Mouse (Mus musculus) hindbrain, postnatal 0 days (tissue): Measurements from ENCODE around the gene Btbd8. TPM values are rescaled to one million over a fixed set of nuclear protein-coding genes. Genes with fewer than 3 reads are reported as not detected.
A peak's percentile ranks its signal among the peaks of the same experiment; 100 is the strongest.

Experiments
- ATAC-seq: fragments of 200-750 bp; cut with Nextera tagmentation; 2 replicates; pipeline ENCODE4 v1.8.0; 2017; ENCODE audit warnings: mild to moderate bottlenecking, moderate TSS enrichment, moderate library complexity
- DNase-seq: peaks from one replicate; pipeline ENCODE4 v3.0.0-alpha.2; 2015; ENCODE audit warnings: low spot score
- H3K27ac ChIP-seq: fragments of 300-500 bp; sonication (generic); 2 replicates; pipeline ENCODE4 v1.5.1; 2014; ENCODE audit warnings: mild to moderate bottlenecking
- H3K27me3 ChIP-seq: fragments of 300-500 bp; sonication (generic); 2 replicates; pipeline ENCODE4 v1.6.1; 2014; ENCODE audit warnings: low read length, mixed read lengths; ENCODE audit not compliant: insufficient read depth
- H3K36me3 ChIP-seq: fragments of 300-500 bp; sonication (generic); 2 replicates; pipeline ENCODE4 v1.6.1; 2014; ENCODE audit warnings: low read length, mixed read lengths; ENCODE audit not compliant: insufficient read depth
- H3K4me1 ChIP-seq: fragments of 300-500 bp; sonication (generic); 2 replicates; pipeline ENCODE4 v1.6.1; 2014; ENCODE audit warnings: antibody characterized with exemption, low read length, mixed read lengths; ENCODE audit not compliant: insufficient read depth
- H3K4me2 ChIP-seq: fragments of 300-500 bp; sonication (generic); 2 replicates; pipeline ENCODE4 v1.6.1; 2014; ENCODE audit warnings: low read depth, mild to moderate bottlenecking, low read length, moderate library complexity, mixed read lengths
- H3K4me3 ChIP-seq: fragments of 300-500 bp; sonication (generic); 2 replicates; pipeline ENCODE4 v1.5.1; 2014; ENCODE audit warnings: low read length
- H3K9ac ChIP-seq: fragments of 300-500 bp; sonication (generic); replicated peaks from 2 replicates; pipeline ENCODE4 v1.6.1; 2014; ENCODE audit warnings: mild to moderate bottlenecking, low read length, moderate library complexity, mixed read lengths
- H3K9me3 ChIP-seq: fragments of 300-500 bp; sonication (generic); 2 replicates; pipeline ENCODE4 v1.6.1; 2016; ENCODE audit warnings: low read length, mixed read lengths
- CTCF ChIP-seq: IDR thresholded peaks from 2 replicates; pipeline ENCODE4 v1.5.1; 2016; ENCODE audit warnings: antibody characterized with exemption, control low read depth, low read depth
- whole genome bisulfite sequencing: fragments of 180-500 bp; shearing (Covaris S2); extraction: QIAGEN DNeasy Blood & Tissue Kit; methylation state at CpG from one replicate; pipeline ENCODE4 v1.1.7; 2014; 5-methylcytosine and 5-hydroxymethylcytosine counted together
- polyA plus RNA-seq: library from polyadenylated mRNA; unstranded; fragments of >200 nt; fragmentation: Nextera tagmentation; extraction: Ambion mirVana; gene quantifications from 2 replicates; pipeline ENCODE4 v1.2.1, GENCODE M21; 2015
- total RNA-seq: library from RNA; depleted of rRNA; stranded (reverse); fragments of >200 nt; gene quantifications from 2 replicates; pipeline ENCODE4 v1.2.3, GENCODE M21; 2014

Gene Btbd8
- total and polyA plus RNA-seq, 2 experiments from 2014 or later, result 23.0 to 26.5 TPM

- H3K27ac ChIP-seq, result no peak overlapping the region
- no peak overlapping the region for H3K4me3 ChIP-seq
- no peaks in the 10 kb centered on the region for H3K4me1 ChIP-seq
- no peaks in the 10 kb centered on the region for H3K36me3 ChIP-seq
- no peaks in the 10 kb centered on the region for H3K9me3 ChIP-seq
- ATAC-seq, result no peak
- DNase-seq, result no peak
- WGBS, result 81% methylated on average over 5 of the region's 5 CpGs
- no peaks in the 10 kb centered on the region for H3K27me3 ChIP-seq
- no peak for TF ChIP-seq CTCF
- no peak overlapping the region for H3K9ac ChIP-seq
- H3K4me2 ChIP-seq, result no peak overlapping the region
These were observed 3.8 kb upstream of the Btbd8 start for GRCm38 (mm10) chr5:107434001-107434400.

GRCm38 (mm10) chr5:107436185-107436584, 1.6 kb upstream of the Btbd8 start:
- H3K9ac ChIP-seq, result no peak overlapping the region
- H3K27ac ChIP-seq, result no peak overlapping the region
- no peaks in the 10 kb centered on the region for H3K4me1 ChIP-seq
- ATAC-seq (no peak), DNase-seq (no peak)
- H3K4me3 ChIP-seq, result no peak overlapping the region
- no peaks in the 10 kb centered on the region for H3K27me3 ChIP-seq
- no peak overlapping the region for H3K4me2 ChIP-seq
- WGBS, result 84% methylated on average over 6 of the region's 6 CpGs
- H3K36me3 ChIP-seq, result no peaks in the 10 kb centered on the region
- TF ChIP-seq CTCF, result no peak
- no peaks in the 10 kb centered on the region for H3K9me3 ChIP-seq

- Histone ChIP-seq H3K27me3 (no peaks in the 10 kb centered on the region), H3K4me2 (no peak overlapping the region), H3K27ac (no peak overlapping the region), H3K4me1 (no peaks in the 10 kb centered on the region), H3K4me3 (no peak overlapping the region), H3K9ac (no peak overlapping the region), H3K9me3 (no peaks in the 10 kb centered on the region), H3K36me3 (no peaks in the 10 kb centered on the region)
- 90% methylated on average over 6 of the region's 6 CpGs for WGBS
- no peak for TF ChIP-seq CTCF
- no peak for DNase-seq
- ATAC-seq, result no peak
These were observed 1.1 kb upstream of the Btbd8 start for GRCm38 (mm10) chr5:107436587-107437209.

- peak overlapping the region; percentile 62 for H3K4me2 ChIP-seq
- H3K4me1 ChIP-seq, result no peaks in the 10 kb centered on the region
- H3K9me3 ChIP-seq, result no peaks in the 10 kb centered on the region
- peak; percentile 42 for DNase-seq
- H3K27ac ChIP-seq, result peak overlapping the region; percentile 91
- H3K9ac ChIP-seq, result peak overlapping the region; percentile 93
- ATAC-seq, result peak; percentile 24; the same call in 1 of the 2 replicates
- peak overlapping the region; percentile 89 for H3K4me3 ChIP-seq
- 19% methylated on average over 7 of the region's 7 CpGs for WGBS
- no peaks in the 10 kb centered on the region for H3K27me3 ChIP-seq
- 0 out of 2 replicates have a peak, but pooled peaks have one; percentile 13 for TF ChIP-seq CTCF
- H3K36me3 ChIP-seq, result no peaks in the 10 kb centered on the region
These were observed 556 bp downstream of the Btbd8 start for GRCm38 (mm10) chr5:107438353-107438752.

- Histone ChIP-seq H3K9me3 (no peaks in the 10 kb centered on the region), H3K27me3 (no peaks in the 10 kb centered on the region), H3K4me1 (no peaks in the 10 kb centered on the region), H3K4me3 (no peak overlapping the region), H3K27ac (no peak overlapping the region), H3K36me3 (no peaks in the 10 kb centered on the region), H3K9ac (no peak overlapping the region), H3K4me2 (no peak overlapping the region)
- TF ChIP-seq CTCF, result no peak
- ATAC-seq (no peak), DNase-seq (no peak)
- WGBS, result 80% methylated on average over 5 of the region's 5 CpGs
These were observed 4.1 kb downstream of the Btbd8 start for GRCm38 (mm10) chr5:107441881-107442280.

- Histone ChIP-seq H3K27me3 (no peaks in the 10 kb centered on the region), H3K9me3 (no peaks in the 10 kb centered on the region), H3K4me2 (no peak overlapping the region), H3K36me3 (no peaks in the 10 kb centered on the region), H3K4me3 (no peak overlapping the region), H3K27ac (no peak overlapping the region), H3K9ac (no peak overlapping the region), H3K4me1 (no peaks in the 10 kb centered on the region)
- no peak for TF ChIP-seq CTCF
- 80% methylated on average over 4 of the region's 4 CpGs for WGBS
- ATAC-seq (no peak), DNase-seq (no peak)
These were observed 6.5 kb downstream of the Btbd8 start for GRCm38 (mm10) chr5:107444251-107444650.

GRCm38 (mm10) chr5:107447977-107448376, 10.2 kb downstream of the Btbd8 start:
- no peak overlapping the region for H3K27ac ChIP-seq
- H3K4me2 ChIP-seq, result no peak overlapping the region
- H3K9me3 ChIP-seq, result no peaks in the 10 kb centered on the region
- no peak for TF ChIP-seq CTCF
- WGBS, result 91% methylated on average over 4 of the region's 4 CpGs
- no peaks in the 10 kb centered on the region for H3K36me3 ChIP-seq
- DNase-seq (no peak), ATAC-seq (no peak)
- H3K4me1 ChIP-seq, result no peaks in the 10 kb centered on the region
- no peak overlapping the region for H3K4me3 ChIP-seq
- H3K27me3 ChIP-seq, result no peaks in the 10 kb centered on the region
- H3K9ac ChIP-seq, result no peak overlapping the region
